Mouse (Mus musculus): ENCODE results near the gene Tmem106c. TPM values are rescaled to one million over a fixed set of nuclear protein-coding genes. Genes with fewer than 3 reads are reported as not detected.

Gene Tmem106c
- polyA plus RNA-seq, 1 experiment from 2014 or later: 47.2 TPM

DNA sequence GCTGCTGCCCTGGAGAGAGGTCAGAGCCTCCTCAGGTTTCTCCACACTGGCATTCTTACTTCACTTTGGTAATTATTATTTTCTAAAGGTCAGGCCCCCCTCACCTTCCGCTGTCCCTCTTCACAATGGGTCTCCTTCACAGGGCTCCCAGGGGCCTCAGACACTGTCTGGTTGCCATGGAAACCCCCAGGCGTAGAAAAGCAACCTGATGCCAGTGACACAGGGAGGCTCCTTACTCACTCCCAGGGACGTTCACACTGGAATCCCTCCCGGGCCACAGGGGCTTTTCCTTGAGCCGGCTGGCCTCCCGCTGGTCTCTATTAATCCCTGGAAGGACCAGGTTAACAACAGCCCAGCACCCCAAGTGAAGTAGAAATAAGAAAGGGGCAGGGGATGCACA lies 26.1 kb downstream of the Tmem106c start:
- H3K4me3 ChIP-seq (ENCODE audit: low read depth, low read length): no peak overlapping the region

DNA sequence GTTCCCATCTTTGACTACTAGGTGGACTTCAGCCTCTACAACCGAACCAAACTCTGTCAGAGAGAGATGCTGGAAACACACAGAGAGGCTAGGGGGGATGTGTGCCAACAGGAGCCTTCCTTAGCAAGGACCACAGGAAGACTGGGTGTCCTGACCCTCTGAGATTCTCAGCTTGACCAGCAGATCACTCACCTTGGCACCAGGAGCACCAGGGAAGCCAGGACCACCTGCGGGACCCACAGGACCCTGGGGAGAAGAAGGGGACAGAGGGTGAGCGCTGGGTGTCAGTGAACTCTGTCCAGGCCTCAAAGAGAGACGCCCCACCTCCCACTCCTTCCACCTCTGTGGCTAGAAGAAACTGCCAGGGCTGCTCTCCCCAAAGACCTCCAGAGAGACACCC lies 26.7 kb downstream of the Tmem106c start:
- ATAC-seq (ENCODE audit: low read depth) (no peak), DNase-seq (ENCODE audit: low spot score) (no peak)
- H3K9me3 ChIP-seq (ENCODE audit: control insufficient read depth, low read length): no peaks in the 10 kb centered on the region
- H3K27ac ChIP-seq (replicated peaks; ENCODE audit: low read depth, low read length): peak overlapping the region; percentile 76
- H3K36me3 ChIP-seq (ENCODE audit: control insufficient read depth, insufficient read depth, low read length): peaks cover 22% of the 10 kb centered on the region; the same call in 1 of the 2 replicates
- 14% methylated on average over 4 of the region's 4 CpGs for WGBS
- H3K27me3 ChIP-seq (replicated peaks; ENCODE audit: control insufficient read depth, insufficient read depth, low read length): no peaks in the 10 kb centered on the region
- peaks cover 32% of the 10 kb centered on the region for H3K4me1 ChIP-seq (ENCODE audit: control insufficient read depth, insufficient read depth, low read length)
- peak overlapping the region; percentile 5; the same call in 1 of the 2 replicates for H3K9ac ChIP-seq (ENCODE audit: low read depth, low read length)
- no peak overlapping the region for H3K4me3 ChIP-seq (ENCODE audit: low read depth, low read length)
- H3K4me2 ChIP-seq (ENCODE audit: low read depth, low read length): no peak overlapping the region; the same call in 1 of the 2 replicates

More for the DNA sequence above, 26.1 kb downstream of the Tmem106c start:
- H3K9ac ChIP-seq (ENCODE audit: low read depth, low read length): peak overlapping the region; percentile 5
- peak; percentile 58 for ATAC-seq (ENCODE audit: low read depth)
- H3K27me3 ChIP-seq (replicated peaks; ENCODE audit: control insufficient read depth, insufficient read depth, low read length): no peaks in the 10 kb centered on the region
- peaks cover 22% of the 10 kb centered on the region; the same call in 1 of the 2 replicates for H3K36me3 ChIP-seq (ENCODE audit: control insufficient read depth, insufficient read depth, low read length)
- no peaks in the 10 kb centered on the region for H3K9me3 ChIP-seq (ENCODE audit: control insufficient read depth, low read length)
- H3K4me2 ChIP-seq (ENCODE audit: low read depth, low read length): peak overlapping the region; percentile 29; the same call in 1 of the 2 replicates
- WGBS: 7% methylated on average over 6 of the region's 6 CpGs
- H3K4me1 ChIP-seq (ENCODE audit: control insufficient read depth, insufficient read depth, low read length): peaks cover 32% of the 10 kb centered on the region
- peak overlapping the region; percentile 76 for H3K27ac ChIP-seq (replicated peaks; ENCODE audit: low read depth, low read length)
- DNase-seq (ENCODE audit: low spot score): peak; percentile 88

DNA sequence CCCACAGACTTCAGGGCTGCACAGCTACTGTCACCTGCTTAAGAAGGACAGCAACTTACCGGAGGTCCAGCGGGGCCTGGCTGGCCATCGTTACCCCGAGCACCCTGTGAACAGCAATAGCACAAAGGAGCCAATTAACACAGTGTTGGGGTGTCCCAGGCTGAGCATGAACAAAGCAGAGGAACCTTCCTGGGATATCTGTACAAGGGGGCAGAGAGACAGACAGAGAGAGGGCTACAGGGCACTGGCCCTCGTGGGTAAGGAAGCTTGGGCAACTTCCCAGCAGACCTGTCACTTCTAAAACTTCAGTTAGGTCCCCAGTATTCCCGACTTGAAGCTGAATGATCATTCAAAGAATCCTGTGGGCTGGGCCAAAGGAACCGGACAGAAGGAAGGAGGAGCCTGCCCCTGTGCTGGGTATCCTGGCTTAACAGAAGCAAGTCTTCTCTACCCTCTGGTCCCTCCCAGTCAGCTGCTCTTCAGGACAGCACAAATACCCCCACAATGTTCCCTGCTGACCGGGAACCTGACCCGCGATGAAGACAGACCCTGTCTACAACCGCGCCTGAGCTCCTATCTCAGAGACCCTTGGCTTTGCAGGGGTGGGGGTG lies 27.4 kb downstream of the Tmem106c start:
- H3K4me1 ChIP-seq (ENCODE audit: control insufficient read depth, insufficient read depth, low read length): peaks cover 32% of the 10 kb centered on the region
- ATAC-seq (ENCODE audit: low read depth) (no peak), DNase-seq (ENCODE audit: low spot score) (no peak)
- H3K4me3 ChIP-seq (ENCODE audit: low read depth, low read length): no peak overlapping the region
- no peak overlapping the region for H3K4me2 ChIP-seq (ENCODE audit: low read depth, low read length)
- H3K27ac ChIP-seq (replicated peaks; ENCODE audit: low read depth, low read length): peak overlapping the region; percentile 76
- WGBS: 21% methylated on average over 11 of the region's 12 CpGs
- peaks cover 29% of the 10 kb centered on the region; the same call in 1 of the 2 replicates for H3K36me3 ChIP-seq (ENCODE audit: control insufficient read depth, insufficient read depth, low read length)
- no peaks in the 10 kb centered on the region for H3K9me3 ChIP-seq (ENCODE audit: control insufficient read depth, low read length)
- peak overlapping the region; percentile 23; the same call in 1 of the 2 replicates for H3K9ac ChIP-seq (ENCODE audit: low read depth, low read length)
- H3K27me3 ChIP-seq (replicated peaks; ENCODE audit: control insufficient read depth, insufficient read depth, low read length): no peaks in the 10 kb centered on the region

DNA sequence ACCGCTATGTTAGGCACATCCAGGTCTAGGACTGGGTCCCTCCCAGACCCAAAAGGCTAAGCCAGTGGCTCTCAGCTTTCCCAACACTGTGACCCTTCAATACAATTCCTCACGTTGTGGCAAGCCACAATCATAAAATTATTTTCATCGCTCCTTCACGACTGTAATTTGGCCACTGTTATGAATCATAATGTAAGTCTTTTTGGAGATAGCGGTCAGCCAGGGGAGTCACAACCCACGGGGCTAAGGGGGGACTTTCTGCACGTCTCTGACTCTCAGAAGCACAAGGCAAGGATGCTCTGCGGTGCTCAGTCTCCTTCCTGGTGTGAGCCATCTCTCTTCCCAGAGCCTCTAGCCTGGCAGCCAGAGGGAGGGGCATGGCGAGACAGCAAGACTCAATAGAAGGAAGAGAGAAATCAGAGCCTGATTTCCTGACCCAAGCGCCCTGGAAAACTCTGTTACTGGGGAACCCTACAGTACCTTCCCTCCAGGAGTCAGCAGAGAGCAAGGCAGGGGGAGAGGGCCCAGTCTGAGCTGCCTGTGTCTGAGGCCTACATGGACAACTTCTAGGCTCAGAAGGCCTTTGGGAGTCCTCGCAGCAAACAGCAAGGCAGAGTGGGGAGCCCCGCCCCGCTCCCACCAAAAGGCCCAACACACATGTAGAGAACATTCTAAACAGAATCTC lies 28.2 kb downstream of the Tmem106c start:
- Histone ChIP-seq H3K36me3 (ENCODE audit: control insufficient read depth, insufficient read depth, low read length) (peaks cover 28% of the 10 kb centered on the region; the same call in 1 of the 2 replicates), H3K4me3 (ENCODE audit: low read depth, low read length) (0 out of 2 replicates have a peak overlapping the region, but pooled peaks have one; percentile 23), H3K4me2 (ENCODE audit: low read depth, low read length) (peak overlapping the region; percentile 52), H3K27ac (replicated peaks; ENCODE audit: low read depth, low read length) (peak overlapping the region; percentile 89), H3K27me3 (replicated peaks; ENCODE audit: control insufficient read depth, insufficient read depth, low read length) (no peaks in the 10 kb centered on the region), H3K4me1 (ENCODE audit: control insufficient read depth, insufficient read depth, low read length) (peaks cover 34% of the 10 kb centered on the region), H3K9ac (ENCODE audit: low read depth, low read length) (peak overlapping the region; percentile 53), H3K9me3 (ENCODE audit: control insufficient read depth, low read length) (no peaks in the 10 kb centered on the region)
- 44% methylated on average over 12 of the region's 13 CpGs for WGBS
- DNase-seq (ENCODE audit: low spot score) (peak; percentile 54), ATAC-seq (ENCODE audit: low read depth) (peak; percentile 37)

DNA sequence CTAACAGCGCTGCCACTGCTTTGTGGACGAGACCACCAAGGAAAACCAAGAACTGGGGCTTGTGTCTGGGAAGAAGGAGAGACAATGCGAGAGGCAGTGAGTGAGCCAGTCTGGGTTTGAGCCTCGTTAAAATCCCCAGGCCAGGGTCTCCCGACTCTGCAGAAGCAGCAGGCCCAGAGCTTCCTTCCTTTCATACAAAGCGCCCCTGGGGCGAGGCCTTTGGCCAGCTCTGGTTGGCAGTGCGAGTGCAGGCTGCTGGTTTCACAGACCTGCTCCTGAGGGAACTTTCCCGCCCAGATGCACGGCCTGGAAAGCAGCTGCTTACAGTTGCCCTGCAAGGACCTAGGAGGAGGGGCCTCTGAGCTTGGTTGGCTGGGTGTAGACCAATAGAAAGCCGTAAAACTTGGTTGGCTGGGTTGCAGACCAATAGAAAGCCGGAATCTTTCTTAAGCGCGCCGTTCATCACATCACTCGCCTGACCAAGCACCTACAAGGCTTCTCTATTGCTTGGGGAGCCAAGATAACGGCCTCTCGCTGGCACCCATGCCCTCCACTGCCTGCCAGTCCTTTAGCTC lies 28.8 kb downstream of the Tmem106c start:
- H3K27me3 ChIP-seq (replicated peaks; ENCODE audit: control insufficient read depth, insufficient read depth, low read length): no peaks in the 10 kb centered on the region
- WGBS: 2% methylated on average over 18 of the region's 18 CpGs
- H3K36me3 ChIP-seq (ENCODE audit: control insufficient read depth, insufficient read depth, low read length): peaks cover 21% of the 10 kb centered on the region; the same call in 1 of the 2 replicates
- H3K9me3 ChIP-seq (ENCODE audit: control insufficient read depth, low read length): no peaks in the 10 kb centered on the region
- peak overlapping the region; percentile 53 for H3K9ac ChIP-seq (ENCODE audit: low read depth, low read length)
- DNase-seq (ENCODE audit: low spot score) (peak; percentile 98), ATAC-seq (ENCODE audit: low read depth) (peak; percentile 96)
- peak overlapping the region; percentile 23 for H3K4me3 ChIP-seq (ENCODE audit: low read depth, low read length)
- peak overlapping the region; percentile 89 for H3K27ac ChIP-seq (replicated peaks; ENCODE audit: low read depth, low read length)
- peaks cover 36% of the 10 kb centered on the region for H3K4me1 ChIP-seq (ENCODE audit: control insufficient read depth, insufficient read depth, low read length)
- H3K4me2 ChIP-seq (ENCODE audit: low read depth, low read length): peak overlapping the region; percentile 52

DNA sequence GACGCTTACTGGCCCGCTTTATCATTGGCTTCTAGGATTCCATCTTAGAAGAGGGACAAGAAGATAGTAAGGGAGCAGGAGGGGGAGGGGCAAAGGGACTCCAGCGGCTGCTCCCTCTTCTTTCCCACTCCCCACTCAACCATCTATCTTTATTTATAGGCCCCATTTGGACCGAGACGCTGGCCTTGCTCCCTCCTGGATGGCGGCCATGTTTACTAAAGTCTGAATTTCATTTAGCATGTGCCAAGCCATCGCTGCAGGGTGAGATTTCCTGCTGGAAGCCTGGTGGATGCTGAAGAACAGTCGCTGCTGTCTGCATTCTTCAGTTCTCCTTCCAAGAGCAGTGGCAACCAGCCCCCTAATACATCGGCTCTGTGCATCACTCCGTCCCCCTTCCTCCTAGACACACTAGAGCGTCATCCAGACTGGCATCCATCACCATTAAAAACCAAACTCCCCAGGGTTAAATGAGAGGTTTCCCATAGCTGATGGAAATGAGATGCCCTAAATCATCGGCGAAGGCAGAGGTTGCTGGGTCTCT lies 32.8 kb downstream of the Tmem106c start:
- Histone ChIP-seq H3K9ac (ENCODE audit: low read depth, low read length) (no peak overlapping the region), H3K27ac (replicated peaks; ENCODE audit: low read depth, low read length) (peak overlapping the region; percentile 54), H3K4me1 (ENCODE audit: control insufficient read depth, insufficient read depth, low read length) (peaks cover 29% of the 10 kb centered on the region), H3K9me3 (ENCODE audit: control insufficient read depth, low read length) (no peaks in the 10 kb centered on the region), H3K4me3 (ENCODE audit: low read depth, low read length) (no peak overlapping the region), H3K36me3 (ENCODE audit: control insufficient read depth, insufficient read depth, low read length) (peaks cover 17% of the 10 kb centered on the region; the same call in 1 of the 2 replicates), H3K27me3 (replicated peaks; ENCODE audit: control insufficient read depth, insufficient read depth, low read length) (peaks cover 8% of the 10 kb centered on the region; the same call in 1 of the 2 replicates), H3K4me2 (ENCODE audit: low read depth, low read length) (no peak overlapping the region)
- DNase-seq (ENCODE audit: low spot score): peak; percentile 76
- 68% methylated on average over 13 of the region's 13 CpGs for WGBS
- no peak for ATAC-seq (ENCODE audit: low read depth)

DNA sequence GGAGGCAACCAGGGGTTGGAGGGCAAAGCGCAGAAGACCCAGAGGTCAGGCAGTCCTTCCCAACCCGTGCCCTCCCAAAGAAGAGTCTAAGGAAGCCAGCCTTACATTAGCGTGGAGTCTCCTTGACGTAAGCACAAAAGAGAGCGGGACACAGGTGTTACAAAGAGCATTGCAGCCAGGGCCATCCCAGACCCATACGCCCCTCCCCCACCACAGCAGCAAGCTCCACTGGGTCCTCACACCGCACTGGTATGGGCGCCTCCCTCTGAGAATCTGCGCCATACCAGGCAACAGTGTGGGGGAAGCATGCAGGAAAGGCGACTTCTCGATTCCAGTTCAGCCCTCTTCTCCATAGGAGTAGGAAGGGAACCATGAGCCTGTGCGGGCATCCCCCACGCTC lies 35.5 kb downstream of the Tmem106c start:
- peak overlapping the region; percentile 25 for H3K27ac ChIP-seq (replicated peaks; ENCODE audit: low read depth, low read length)
- H3K27me3 ChIP-seq (replicated peaks; ENCODE audit: control insufficient read depth, insufficient read depth, low read length): peaks cover 29% of the 10 kb centered on the region
- peaks cover 16% of the 10 kb centered on the region; the same call in 1 of the 2 replicates for H3K36me3 ChIP-seq (ENCODE audit: control insufficient read depth, insufficient read depth, low read length)
- no peaks in the 10 kb centered on the region for H3K9me3 ChIP-seq (ENCODE audit: control insufficient read depth, low read length)
- WGBS: 47% methylated on average over 13 of the region's 13 CpGs
- DNase-seq (ENCODE audit: low spot score): no peak
- H3K9ac ChIP-seq (ENCODE audit: low read depth, low read length): 0 out of 2 replicates have a peak overlapping the region, but pooled peaks have one; percentile 20
- H3K4me2 ChIP-seq (ENCODE audit: low read depth, low read length): peak overlapping the region; percentile 89
- ATAC-seq (ENCODE audit: low read depth): no peak
- H3K4me1 ChIP-seq (ENCODE audit: control insufficient read depth, insufficient read depth, low read length): peaks cover 21% of the 10 kb centered on the region
- peak overlapping the region; percentile 1; the same call in 1 of the 2 replicates for H3K4me3 ChIP-seq (ENCODE audit: low read depth, low read length)

DNA sequence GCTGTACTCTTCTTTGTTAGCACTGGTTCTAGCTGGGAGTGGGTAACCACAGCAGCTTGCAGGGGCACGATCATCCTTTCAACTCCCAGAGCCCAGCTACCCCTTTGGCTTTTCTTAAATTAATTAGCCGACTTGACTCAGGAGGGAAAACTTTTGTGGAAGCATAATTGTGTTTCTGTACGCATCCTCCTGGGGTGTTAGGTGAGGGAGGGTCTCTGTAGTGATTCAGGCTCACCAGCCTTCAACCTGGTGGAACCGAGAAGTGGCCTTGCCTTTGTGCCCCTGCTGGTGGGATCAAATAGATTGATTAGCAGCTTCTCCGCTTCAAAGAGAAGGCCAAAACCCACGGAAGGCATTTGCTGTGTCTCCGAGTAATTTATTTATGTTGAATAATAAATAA lies 36.0 kb downstream of the Tmem106c start:
- H3K27ac ChIP-seq (replicated peaks; ENCODE audit: low read depth, low read length): peak overlapping the region; percentile 25
- ATAC-seq (ENCODE audit: low read depth) (no peak), DNase-seq (ENCODE audit: low spot score) (no peak)
- H3K9ac ChIP-seq (ENCODE audit: low read depth, low read length): no peak overlapping the region
- H3K9me3 ChIP-seq (ENCODE audit: control insufficient read depth, low read length): no peaks in the 10 kb centered on the region
- peaks cover 30% of the 10 kb centered on the region for H3K27me3 ChIP-seq (replicated peaks; ENCODE audit: control insufficient read depth, insufficient read depth, low read length)
- 30% methylated on average over 7 of the region's 7 CpGs for WGBS
- peaks cover 13% of the 10 kb centered on the region; the same call in 1 of the 2 replicates for H3K36me3 ChIP-seq (ENCODE audit: control insufficient read depth, insufficient read depth, low read length)
- H3K4me2 ChIP-seq (ENCODE audit: low read depth, low read length): peak overlapping the region; percentile 89
- H3K4me3 ChIP-seq (ENCODE audit: low read depth, low read length): peak overlapping the region; percentile 1; the same call in 1 of the 2 replicates
- peaks cover 22% of the 10 kb centered on the region for H3K4me1 ChIP-seq (ENCODE audit: control insufficient read depth, insufficient read depth, low read length)
